Mouse (Mus musculus) T-helper 2 cell (primary cell): Measurements from ENCODE around the gene Hk2.

Experiments
- in situ Hi-C: fragments of 300-600 bp; cut with MboI, MseI; formaldehyde crosslinking; loops from one replicate; pipeline ENCODE4 v1.15.1; 2025; ENCODE audit warnings: high pct_unique_total_duplicates

Gene Hk2

GRCm38 (mm10) chr6:82774321-82774764 is at the start of gene Hk2:
Hk2 (minus strand) TSS chr6:82774454.
- in situ Hi-C loops = loop anchor here (10.0 kb wide), 1 partner anchor 120 kb away; no protein-coding TSS in a partner anchor

GRCm38 (mm10) chr6:82821758-82822253 is 47.6 kb upstream of the Hk2 start:
- in situ Hi-C loops = no loop called here

DNA sequence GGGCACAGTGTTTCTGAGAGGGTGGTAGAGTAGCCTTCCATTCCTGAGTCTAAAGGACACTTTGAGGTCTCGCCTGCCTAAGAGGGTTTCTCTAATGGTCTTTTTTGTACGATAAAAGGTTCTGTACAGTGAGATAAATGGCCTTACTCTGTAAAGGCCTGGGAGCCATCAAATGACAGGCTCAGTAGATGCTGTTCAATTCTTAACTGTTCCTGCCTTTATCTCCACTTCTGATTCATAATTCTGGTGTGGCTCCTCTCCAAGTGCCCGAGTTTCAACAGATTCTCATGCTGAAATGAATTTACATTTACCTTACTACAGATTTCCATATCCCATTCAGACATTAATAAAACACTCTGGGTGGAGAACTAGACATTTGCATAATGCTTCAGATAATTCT is 46.5 kb upstream of the Hk2 start:
- in situ Hi-C loops = no loop called here

GRCm38 (mm10) chr6:82814821-82815220 is 40.6 kb upstream of the Hk2 start:
- in situ Hi-C loops = loop anchor here (10.0 kb wide), 1 partner anchor 150 kb away; no protein-coding TSS in a partner anchor

DNA sequence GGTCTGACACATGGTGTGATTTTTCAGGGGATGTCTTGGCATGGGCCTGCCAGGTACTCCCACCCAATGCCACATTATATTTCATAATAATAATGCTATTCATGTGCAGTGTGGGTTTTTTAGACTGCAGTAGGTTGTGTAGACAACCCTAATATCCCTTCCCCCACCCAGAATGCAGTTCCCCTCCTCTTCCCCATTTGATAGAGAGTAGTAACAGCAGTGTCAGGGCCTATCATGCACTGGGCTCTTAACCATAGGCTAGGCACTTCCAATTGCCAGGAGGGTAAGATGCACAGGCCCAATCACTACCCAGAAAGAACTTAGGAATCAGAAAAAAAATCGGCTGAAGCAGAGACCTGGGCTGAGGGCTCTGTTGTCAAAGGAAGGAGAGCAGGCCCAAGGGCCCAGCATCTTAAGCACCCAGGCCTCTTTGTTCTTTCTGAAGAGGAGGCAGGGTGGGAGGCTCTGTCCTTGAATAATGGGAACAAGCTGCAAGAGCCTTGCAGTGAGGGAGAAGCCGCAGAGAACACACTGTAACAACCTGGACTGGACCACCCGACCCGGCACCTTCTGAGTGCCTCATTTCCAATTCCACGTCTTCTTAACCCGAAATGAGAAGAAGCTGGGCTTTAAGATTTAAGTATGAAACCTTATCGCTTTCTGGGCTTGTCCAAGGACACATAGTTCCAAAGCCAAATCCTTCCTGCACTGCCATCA is 33.9 kb upstream of the Hk2 start:
- in situ Hi-C loops = no loop called here

DNA sequence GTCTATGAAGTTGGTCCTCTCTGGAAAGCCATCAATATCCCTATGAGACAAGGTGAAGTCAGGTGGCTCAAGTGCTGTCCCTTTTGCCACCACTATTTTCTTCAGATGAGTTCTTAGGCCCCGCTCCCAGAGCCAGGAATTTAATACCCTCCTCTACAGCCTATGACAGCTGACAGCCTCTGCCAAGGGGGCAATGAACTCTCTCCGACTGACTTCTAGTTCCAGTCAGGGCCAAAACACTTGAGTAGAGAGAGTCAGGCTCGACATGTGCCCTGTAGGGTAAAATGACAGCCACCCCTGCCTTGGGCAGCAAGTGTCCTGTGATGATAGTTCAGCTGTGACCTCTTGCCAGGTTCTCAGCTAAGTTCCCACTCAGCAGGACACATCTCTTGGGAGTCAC is 32.7 kb upstream of the Hk2 start:
- in situ Hi-C loops = no loop called here

DNA sequence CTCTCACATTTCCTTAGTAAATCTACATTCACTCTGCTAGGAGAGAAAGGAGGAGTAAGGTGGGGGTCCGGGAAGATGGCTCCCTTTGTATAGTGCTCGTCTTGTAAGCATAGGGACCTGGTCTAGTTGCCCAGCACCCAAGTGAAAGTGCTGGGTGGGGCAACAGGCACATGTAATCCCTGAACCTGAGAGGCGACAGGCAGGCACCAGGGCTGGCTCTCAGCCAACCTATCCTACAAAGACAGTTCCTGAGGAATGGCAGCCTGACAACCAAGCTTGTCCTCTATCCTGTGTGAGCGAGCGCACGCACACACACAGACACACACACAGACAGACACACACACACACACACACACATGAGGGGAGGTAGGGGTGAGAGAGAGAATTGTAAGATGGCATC is 32.2 kb upstream of the Hk2 start:
- in situ Hi-C loops = no loop called here

DNA sequence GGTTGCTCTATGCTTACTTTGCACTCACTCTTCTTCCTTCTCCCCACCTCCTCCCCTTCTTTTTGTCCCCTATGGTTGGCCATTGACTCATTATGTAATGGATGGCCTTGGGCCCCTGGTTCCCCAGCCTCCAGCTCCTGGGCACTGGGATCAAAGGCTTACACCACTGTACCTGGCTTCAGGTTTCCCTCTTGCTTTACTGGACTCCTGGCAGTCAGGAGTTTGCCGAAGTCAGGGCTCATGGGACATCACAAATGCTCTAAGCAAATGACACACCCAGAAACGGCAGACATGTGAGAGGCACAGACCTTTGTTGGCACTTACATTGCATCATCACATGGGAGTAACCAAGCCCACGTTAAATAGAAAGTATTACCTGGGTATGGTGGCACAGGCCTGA is 31.6 kb upstream of the Hk2 start:
- in situ Hi-C loops = no loop called here

- in situ Hi-C loops = no loop called here
Observed at GRCm38 (mm10) chr6:82804984-82805383, 30.7 kb upstream of the Hk2 start.

- in situ Hi-C loops = no loop called here
Observed at GRCm38 (mm10) chr6:82798202-82798737, 24.0 kb upstream of the Hk2 start.

GRCm38 (mm10) chr6:82797300-82797839 is 23.1 kb upstream of the Hk2 start:
- in situ Hi-C loops = no loop called here

GRCm38 (mm10) chr6:82790864-82791263 is 16.6 kb upstream of the Hk2 start:
- in situ Hi-C loops = loop anchor here (5.0 kb wide), 1 partner anchor 51 kb away; no protein-coding TSS in a partner anchor

DNA sequence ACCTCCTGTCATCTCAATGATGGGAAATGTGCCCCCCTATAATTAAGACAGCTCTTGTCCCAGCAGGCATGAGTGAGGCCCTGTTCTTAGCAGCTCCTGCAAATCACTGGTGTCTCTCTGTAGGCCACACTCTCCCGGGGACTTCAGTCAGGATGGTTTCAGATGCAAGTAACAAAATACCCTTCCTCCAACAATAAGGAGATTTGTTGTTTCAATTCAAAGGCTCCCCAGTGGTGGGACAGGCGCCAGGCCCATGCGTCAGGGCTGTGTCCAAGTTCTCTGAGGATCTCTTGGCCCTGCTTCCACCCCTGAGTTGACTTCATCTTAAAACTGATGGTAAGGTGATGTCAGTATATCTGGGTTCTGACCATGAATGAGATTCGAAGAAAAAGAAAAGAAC is 9.7 kb upstream of the Hk2 start:
- in situ Hi-C loops = no loop called here

- in situ Hi-C loops = no loop called here
Observed at GRCm38 (mm10) chr6:82780802-82781393, 6.6 kb upstream of the Hk2 start.

GRCm38 (mm10) chr6:82780369-82780768 is 6.1 kb upstream of the Hk2 start:
- in situ Hi-C loops = no loop called here

DNA sequence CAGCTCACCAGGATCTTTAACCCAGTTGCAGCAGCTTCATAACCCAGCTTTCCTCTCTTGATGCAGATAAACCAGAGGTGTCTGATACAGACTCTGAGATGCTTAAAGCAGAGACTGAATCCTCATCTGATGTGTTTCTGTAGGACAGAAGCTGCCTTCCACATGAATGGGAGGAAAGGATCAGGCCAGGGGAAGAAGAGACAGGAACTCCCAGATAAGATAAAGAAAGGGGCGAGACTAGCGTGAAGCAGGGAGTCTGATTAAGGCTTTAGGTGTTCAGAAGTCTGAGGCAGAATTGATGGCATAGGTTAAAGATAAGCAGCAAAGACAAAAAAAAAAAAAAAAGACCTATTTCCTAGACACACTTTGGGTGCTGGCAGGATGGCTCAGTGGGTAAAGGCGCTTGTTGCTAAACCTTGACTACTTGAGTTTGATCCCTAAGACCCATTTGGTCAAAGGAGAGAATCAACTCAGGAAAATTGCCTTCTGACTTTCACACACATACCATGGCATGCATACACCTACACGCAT is 2.9 kb upstream of the Hk2 start:
- in situ Hi-C loops = loop anchor here (5.0 to 10.0 kb wide), 2 partner anchors 35 to 122 kb away; no protein-coding TSS in a partner anchor

DNA sequence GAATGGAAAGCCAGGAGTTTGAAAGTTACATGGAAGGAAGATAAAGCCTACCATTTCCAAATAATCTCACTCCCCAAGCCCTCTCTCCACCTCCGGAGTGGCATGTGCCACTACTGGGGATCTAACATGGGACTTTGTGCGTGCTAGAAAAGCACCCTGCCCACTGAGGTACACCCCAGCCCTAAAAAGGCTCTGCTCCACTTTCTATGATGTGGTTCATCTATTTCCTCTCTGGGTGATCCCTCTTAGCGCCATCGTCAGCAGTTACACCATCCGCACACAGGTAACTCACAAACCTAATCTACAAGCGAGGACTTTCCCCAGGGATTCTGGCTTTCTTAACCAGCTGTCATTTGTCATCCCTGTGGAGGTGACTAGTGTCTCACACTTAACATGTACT is 1.1 kb upstream of the Hk2 start:
- in situ Hi-C loops = loop anchor here (5.0 to 10.0 kb wide), 2 partner anchors 33 to 121 kb away; no protein-coding TSS in a partner anchor

GRCm38 (mm10) chr6:82773261-82774131 is 758 bp downstream of the Hk2 start:
- in situ Hi-C loops = loop anchor here (10.0 kb wide), 1 partner anchor 119 kb away; no protein-coding TSS in a partner anchor

DNA sequence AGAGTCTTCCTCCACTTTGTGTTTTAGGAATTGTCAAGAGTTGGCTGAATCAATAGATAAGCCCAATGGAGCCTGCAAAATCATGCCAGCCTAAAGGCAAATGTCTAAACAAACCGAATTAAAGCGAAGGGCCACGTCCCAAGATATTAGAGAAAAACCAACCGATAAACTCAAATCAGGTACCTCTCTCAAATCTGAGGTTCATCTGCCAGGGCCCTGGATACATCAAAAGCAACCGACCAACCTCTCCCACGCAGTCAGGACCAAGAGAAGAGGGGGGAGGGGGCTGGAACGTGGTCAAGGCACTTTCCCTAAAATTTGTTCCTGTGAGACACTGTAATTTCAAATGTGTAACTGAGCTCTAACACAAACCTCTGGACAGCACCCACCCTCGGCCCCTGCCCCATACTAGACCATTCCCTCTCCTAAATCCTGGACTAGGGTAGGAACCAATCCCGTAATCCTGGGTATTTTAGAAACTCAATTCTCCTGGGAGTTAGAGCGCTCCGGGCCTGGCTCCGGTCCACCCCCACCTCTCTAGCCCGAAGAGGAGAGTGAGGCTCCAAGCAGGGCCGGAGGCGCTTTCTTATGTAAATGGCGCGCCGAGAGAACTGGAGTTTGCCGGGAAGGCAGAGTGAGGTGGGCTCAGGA is 1.7 kb downstream of the Hk2 start:
- in situ Hi-C loops = loop anchor here (10.0 kb wide), 1 partner anchor 118 kb away; no protein-coding TSS in a partner anchor

- in situ Hi-C loops = loop anchor here (10.0 kb wide), 1 partner anchor 117 kb away; no protein-coding TSS in a partner anchor
Observed at GRCm38 (mm10) chr6:82771981-82772409, 2.3 kb downstream of the Hk2 start.
